Mouse (Mus musculus) hindbrain, embryonic 13.5 days (tissue): ENCODE results near the gene E2f8. TPM values are rescaled to one million over a fixed set of nuclear protein-coding genes. Genes with fewer than 3 reads are reported as not detected.
A peak's percentile ranks its signal among the peaks of the same experiment; 100 is the strongest.

Experiments used
- ATAC-seq: fragments of 200-750 bp; cut with Nextera tagmentation; 2 replicates; pipeline ENCODE4 v1.8.0; 2017; ENCODE audit warnings: moderate TSS enrichment; ENCODE audit not compliant: low FRiP score
- H3K27ac ChIP-seq: fragments of 300-500 bp; sonication (generic); 2 replicates; pipeline ENCODE4 v1.5.1; 2015; ENCODE audit warnings: inconsistent platforms, mild to moderate bottlenecking, moderate library complexity
- H3K27me3 ChIP-seq: fragments of 300-500 bp; sonication (generic); 2 replicates; pipeline ENCODE4 v1.6.1; 2015; ENCODE audit warnings: mild to moderate bottlenecking, inconsistent platforms
- H3K36me3 ChIP-seq: fragments of 300-500 bp; sonication (generic); 2 replicates; pipeline ENCODE4 v1.6.1; 2015; ENCODE audit warnings: mild to moderate bottlenecking, inconsistent platforms
- H3K4me1 ChIP-seq: fragments of 300-500 bp; sonication (generic); replicated peaks from 2 replicates; pipeline ENCODE4 v1.6.1; 2015; ENCODE audit warnings: inconsistent platforms
- H3K4me2 ChIP-seq: fragments of 300-500 bp; sonication (generic); 2 replicates; pipeline ENCODE4 v1.6.1; 2015; ENCODE audit warnings: inconsistent platforms, mild to moderate bottlenecking, moderate library complexity
- H3K4me3 ChIP-seq: fragments of 300-500 bp; sonication (generic); 2 replicates; pipeline ENCODE4 v1.5.1; 2015; ENCODE audit warnings: mild to moderate bottlenecking, inconsistent platforms
- H3K9ac ChIP-seq: fragments of 300-500 bp; sonication (generic); 2 replicates; pipeline ENCODE4 v1.6.1; 2015; ENCODE audit warnings: mild to moderate bottlenecking, inconsistent platforms
- H3K9me3 ChIP-seq: fragments of 300-500 bp; sonication (generic); 2 replicates; pipeline ENCODE4 v1.6.1; 2016; ENCODE audit warnings: inconsistent platforms
- WGBS: fragments of 180-500 bp; shearing (Covaris S2); methylation state at CpG from one replicate; pipeline ENCODE4 v1.1.7; 2015; 5-methylcytosine and 5-hydroxymethylcytosine counted together
- polyA plus RNA-seq: library from polyadenylated mRNA; unstranded; fragments of >200 nt; fragmentation: Nextera tagmentation; extraction: Ambion mirVana; gene quantifications from 2 replicates; pipeline ENCODE4 v1.2.1, GENCODE M21; 2015

Gene E2f8
- 3.4 and 4.0 TPM in 2 replicates for polyA plus RNA-seq

DNA sequence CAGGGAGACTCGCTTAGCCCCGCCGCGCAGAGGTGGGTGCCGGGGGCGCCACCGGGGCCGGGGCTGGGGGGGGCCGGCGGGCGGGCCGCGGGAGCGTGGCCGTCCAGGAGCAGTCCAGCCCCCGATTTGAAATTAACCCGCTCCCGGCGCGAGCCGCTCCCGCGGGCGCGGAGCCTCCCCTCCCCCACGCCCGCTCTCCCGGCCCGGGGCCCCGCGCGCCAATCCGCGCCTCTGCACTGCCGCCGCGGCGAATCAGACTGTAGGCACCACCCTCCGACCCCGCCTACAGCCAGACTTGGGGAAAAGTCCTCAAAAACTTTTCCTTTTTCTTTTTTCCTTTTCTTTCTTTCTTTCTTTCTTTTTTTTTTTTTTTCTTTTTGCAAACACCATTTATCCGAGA lies at the start of gene E2f8:
Gene E2f8 (minus strand): TSS at position 111 of the 400 bp plus-strand sequence.
- Histone ChIP-seq H3K4me3 (peak within 1 kb of the TSS; percentile 69), H3K27ac (0 out of 2 replicates have a peak within 1 kb of the TSS, but pooled peaks have one; percentile 30), H3K27me3 (peaks cover 46% of the 10 kb centered on the region), H3K9me3 (no peaks in the 10 kb centered on the region), H3K9ac (peak within 1 kb of the TSS; percentile 68), H3K4me2 (peak within 1 kb of the TSS; percentile 100), H3K4me1 (peaks cover 24% of the 10 kb centered on the region), H3K36me3 (no peaks in the 10 kb centered on the region)
- peak; percentile 71 for ATAC-seq
- 1% methylated on average over 31 of the region's 41 CpGs for WGBS

DNA sequence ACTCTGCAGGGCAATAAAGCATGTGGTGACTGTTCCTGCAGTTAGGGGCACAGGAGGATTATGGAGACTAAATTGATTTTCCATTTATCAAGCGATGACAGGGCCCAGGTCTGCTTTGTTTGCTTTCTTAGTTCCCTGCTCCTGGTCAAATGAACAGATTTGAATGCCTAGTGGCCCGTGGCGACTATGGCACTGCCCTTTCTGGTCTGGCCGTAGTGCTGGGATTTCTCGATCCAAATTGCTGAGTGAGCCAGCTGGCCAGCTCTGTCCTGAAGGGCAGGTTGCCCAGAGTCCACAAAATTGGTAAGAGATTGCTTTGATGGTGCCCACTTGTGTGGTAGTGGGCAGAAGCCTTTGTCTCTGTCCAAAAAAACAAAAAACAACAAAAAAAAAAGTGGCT lies 49.0 kb upstream of the E2f8 start:
- no peak overlapping the region for H3K27ac ChIP-seq
- peaks cover 21% of the 10 kb centered on the region; the same call in 1 of the 2 replicates for H3K27me3 ChIP-seq
- no peak overlapping the region for H3K4me2 ChIP-seq
- H3K9me3 ChIP-seq: no peaks in the 10 kb centered on the region
- no peak overlapping the region for H3K4me3 ChIP-seq
- H3K4me1 ChIP-seq: peaks cover 12% of the 10 kb centered on the region
- ATAC-seq: 0 out of 2 replicates have a peak, but pooled peaks have one; percentile 13
- no peaks in the 10 kb centered on the region for H3K36me3 ChIP-seq
- no peak overlapping the region for H3K9ac ChIP-seq
- WGBS: 24% methylated on average over 5 of the region's 5 CpGs

DNA sequence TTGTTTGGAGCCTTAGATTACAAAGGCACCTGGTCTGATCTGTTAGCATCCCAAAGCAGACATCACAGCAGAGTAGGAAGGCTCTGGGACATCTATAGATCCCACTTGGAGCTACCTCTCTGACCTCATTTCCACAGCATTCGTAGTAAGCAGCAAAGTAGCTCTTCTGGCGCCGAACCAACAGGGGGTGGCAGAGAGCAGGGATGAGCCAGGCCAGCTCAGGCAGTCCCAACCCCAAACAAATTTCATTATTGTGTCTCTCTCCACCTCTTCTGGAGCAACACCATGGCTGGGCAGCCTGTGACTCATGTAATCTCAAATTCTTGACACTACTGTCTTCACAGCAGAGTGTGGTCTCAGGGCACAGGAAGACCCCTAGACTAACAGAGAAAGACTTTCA lies 47.0 kb upstream of the E2f8 start:
- peak; percentile 23; the same call in 1 of the 2 replicates for ATAC-seq
- Histone ChIP-seq H3K27me3 (peaks cover 7% of the 10 kb centered on the region; the same call in 1 of the 2 replicates), H3K4me2 (no peak overlapping the region), H3K4me3 (no peak overlapping the region), H3K9me3 (no peaks in the 10 kb centered on the region), H3K9ac (no peak overlapping the region), H3K36me3 (no peaks in the 10 kb centered on the region), H3K4me1 (peaks cover 14% of the 10 kb centered on the region), H3K27ac (no peak overlapping the region)
- WGBS: 11% methylated on average over 3 of the region's 3 CpGs

GRCm38 (mm10) chr7:48925214-48925613 lies 43.8 kb upstream of the E2f8 start:
- Histone ChIP-seq H3K9me3 (no peaks in the 10 kb centered on the region), H3K4me2 (no peak overlapping the region), H3K9ac (no peak overlapping the region), H3K4me3 (no peak overlapping the region), H3K36me3 (no peaks in the 10 kb centered on the region), H3K4me1 (peaks cover 15% of the 10 kb centered on the region), H3K27me3 (peaks cover 4% of the 10 kb centered on the region; the same call in 1 of the 2 replicates), H3K27ac (no peak overlapping the region)
- 91% methylated on average over 3 of the region's 3 CpGs for WGBS
- ATAC-seq: no peak

DNA sequence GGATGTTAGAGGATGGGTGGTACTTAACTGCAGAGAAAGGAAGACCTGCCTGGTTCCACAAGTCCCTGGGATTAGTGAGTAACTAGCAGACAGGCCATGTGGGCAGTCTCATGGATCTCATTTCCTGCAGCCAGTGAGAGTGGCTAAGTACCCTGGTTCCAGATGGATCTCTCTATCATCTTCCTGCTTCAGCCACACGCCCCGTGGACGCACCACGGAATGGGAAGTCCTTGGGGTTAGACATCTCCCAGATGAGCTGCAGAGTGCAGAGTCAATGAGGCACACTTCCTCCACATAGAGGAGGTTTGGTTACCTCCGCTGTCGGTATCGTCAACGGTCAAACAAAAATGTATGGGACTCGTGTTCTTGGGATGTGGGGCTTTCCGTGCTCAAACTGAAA lies 42.2 kb upstream of the E2f8 start:
- Histone ChIP-seq H3K27ac (no peak overlapping the region), H3K9me3 (no peaks in the 10 kb centered on the region), H3K4me3 (no peak overlapping the region), H3K4me1 (peaks cover 11% of the 10 kb centered on the region), H3K27me3 (peaks cover 10% of the 10 kb centered on the region), H3K36me3 (no peaks in the 10 kb centered on the region), H3K4me2 (no peak overlapping the region), H3K9ac (no peak overlapping the region)
- WGBS: 82% methylated on average over 10 of the region's 10 CpGs
- no peak for ATAC-seq

- Histone ChIP-seq H3K9ac (no peak overlapping the region), H3K4me1 (peaks cover 43% of the 10 kb centered on the region), H3K36me3 (no peaks in the 10 kb centered on the region), H3K27ac (no peak overlapping the region), H3K27me3 (peaks cover 25% of the 10 kb centered on the region), H3K9me3 (no peaks in the 10 kb centered on the region), H3K4me2 (no peak overlapping the region), H3K4me3 (no peak overlapping the region)
- ATAC-seq: no peak
- WGBS: 14% methylated on average over 11 of the region's 11 CpGs
Measured at GRCm38 (mm10) chr7:48918389-48918788, 37.0 kb upstream of the E2f8 start.

- Histone ChIP-seq H3K9ac (no peak overlapping the region), H3K36me3 (no peaks in the 10 kb centered on the region), H3K4me1 (peaks cover 39% of the 10 kb centered on the region), H3K4me2 (no peak overlapping the region), H3K27ac (no peak overlapping the region), H3K9me3 (no peaks in the 10 kb centered on the region), H3K27me3 (peaks cover 25% of the 10 kb centered on the region), H3K4me3 (no peak overlapping the region)
- WGBS: 7% methylated on average over 5 of the region's 5 CpGs
- no peak for ATAC-seq
Measured at GRCm38 (mm10) chr7:48917988-48918387, 36.6 kb upstream of the E2f8 start.

- H3K27me3 ChIP-seq: peaks cover 25% of the 10 kb centered on the region
- no peak overlapping the region for H3K9ac ChIP-seq
- H3K36me3 ChIP-seq: no peaks in the 10 kb centered on the region
- 22% methylated on average over 5 of the region's 5 CpGs for WGBS
- H3K4me1 ChIP-seq: peaks cover 34% of the 10 kb centered on the region
- H3K27ac ChIP-seq: no peak overlapping the region
- H3K9me3 ChIP-seq: no peaks in the 10 kb centered on the region
- no peak for ATAC-seq
- no peak overlapping the region for H3K4me3 ChIP-seq
- no peak overlapping the region for H3K4me2 ChIP-seq
Measured at GRCm38 (mm10) chr7:48917463-48917862, 36.1 kb upstream of the E2f8 start.

DNA sequence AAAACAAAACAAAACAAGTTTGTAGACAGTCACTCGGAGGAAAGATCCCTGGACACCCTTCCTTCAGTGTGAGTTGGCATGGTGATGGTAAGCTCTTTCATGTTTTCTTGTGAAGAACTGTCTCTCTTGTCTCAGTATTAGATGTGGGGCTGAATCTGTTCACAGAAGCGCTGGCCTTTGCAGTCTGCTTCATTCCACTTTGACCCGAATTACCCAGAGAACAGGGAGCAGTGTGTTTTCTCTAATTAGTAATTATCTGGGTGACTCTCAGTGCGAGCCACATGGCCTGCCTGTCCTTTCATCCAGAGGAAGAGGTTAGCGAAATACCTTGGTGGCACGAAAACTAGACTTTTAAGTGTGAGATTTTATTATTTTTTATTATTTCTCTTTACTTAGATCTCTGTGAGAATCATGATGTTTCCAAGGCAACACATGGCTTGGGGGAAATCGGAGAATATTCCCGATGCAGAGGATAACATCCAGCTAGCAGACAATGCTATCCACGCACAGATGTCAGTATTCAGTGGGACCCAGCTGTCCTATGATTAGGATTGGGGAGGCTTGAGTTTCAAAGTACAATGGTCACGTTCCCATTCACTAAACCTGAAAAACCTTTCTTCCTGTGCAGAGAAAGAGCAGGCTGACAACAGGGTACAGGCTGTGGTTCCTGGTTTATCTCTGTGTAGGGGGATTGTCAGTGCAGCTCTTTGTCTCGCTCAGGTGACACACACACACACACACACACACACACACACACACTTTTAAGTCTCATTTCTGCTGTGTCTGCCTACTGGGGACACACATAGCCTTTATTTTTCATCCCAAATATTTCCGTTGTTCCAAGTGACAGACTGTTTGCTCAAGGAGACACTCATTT lies 33.5 kb upstream of the E2f8 start:
- Histone ChIP-seq H3K27me3 (peaks cover 25% of the 10 kb centered on the region), H3K27ac (no peak overlapping the region), H3K9ac (no peak overlapping the region), H3K4me1 (peaks cover 44% of the 10 kb centered on the region), H3K4me3 (no peak overlapping the region), H3K9me3 (no peaks in the 10 kb centered on the region), H3K36me3 (no peaks in the 10 kb centered on the region), H3K4me2 (no peak overlapping the region)
- WGBS: 43% methylated on average over 12 of the region's 12 CpGs
- ATAC-seq: peak; percentile 58

DNA sequence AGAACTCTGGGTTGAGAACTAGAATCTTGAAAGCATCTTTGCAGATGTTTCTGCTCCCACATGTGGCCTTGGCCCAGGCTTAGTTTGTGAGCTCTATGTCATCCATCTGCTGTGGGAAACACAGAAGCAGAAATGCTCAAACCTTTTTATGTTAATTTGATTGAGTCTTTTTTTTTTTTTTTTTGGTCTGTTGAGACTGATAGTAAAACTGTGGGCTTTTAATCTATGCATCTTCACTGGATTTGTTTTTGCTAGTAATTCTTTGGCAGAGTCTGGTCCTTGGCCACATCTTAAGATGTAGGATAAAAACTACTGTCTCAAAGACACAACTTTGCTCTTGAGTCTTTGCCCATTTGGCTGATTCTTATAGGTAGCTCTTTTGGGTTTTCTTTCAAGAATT lies 29.8 kb upstream of the E2f8 start:
- H3K9me3 ChIP-seq: no peaks in the 10 kb centered on the region
- H3K4me2 ChIP-seq: no peak overlapping the region
- H3K9ac ChIP-seq: no peak overlapping the region
- no peak for ATAC-seq
- H3K4me1 ChIP-seq: peaks cover 37% of the 10 kb centered on the region
- H3K4me3 ChIP-seq: no peak overlapping the region
- H3K27me3 ChIP-seq: no peaks in the 10 kb centered on the region
- no peak overlapping the region for H3K27ac ChIP-seq
- no peaks in the 10 kb centered on the region for H3K36me3 ChIP-seq

DNA sequence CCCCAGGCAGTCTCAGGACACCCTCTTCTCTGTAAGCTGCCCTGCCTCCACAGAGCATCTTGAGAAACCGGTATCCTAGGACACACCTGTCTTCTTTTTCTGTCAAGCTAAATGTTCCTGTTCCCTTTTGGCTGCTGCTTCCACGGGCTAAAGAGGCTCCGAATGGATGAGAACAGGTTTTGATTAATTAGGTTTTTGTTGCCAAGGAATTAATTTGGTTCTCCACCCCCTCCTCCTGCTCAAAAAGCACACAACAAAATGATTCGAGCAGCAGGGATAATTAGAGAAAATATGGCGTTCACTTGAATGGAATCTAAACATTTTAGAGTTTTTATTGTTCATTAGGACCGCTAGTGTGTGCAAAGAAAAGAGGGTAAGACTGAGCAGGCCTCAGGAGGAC lies 28.9 kb upstream of the E2f8 start:
- peak overlapping the region; percentile 55; the same call in 1 of the 2 replicates for H3K27ac ChIP-seq
- WGBS: 45% methylated on average over 6 of the region's 6 CpGs
- no peak for ATAC-seq

DNA sequence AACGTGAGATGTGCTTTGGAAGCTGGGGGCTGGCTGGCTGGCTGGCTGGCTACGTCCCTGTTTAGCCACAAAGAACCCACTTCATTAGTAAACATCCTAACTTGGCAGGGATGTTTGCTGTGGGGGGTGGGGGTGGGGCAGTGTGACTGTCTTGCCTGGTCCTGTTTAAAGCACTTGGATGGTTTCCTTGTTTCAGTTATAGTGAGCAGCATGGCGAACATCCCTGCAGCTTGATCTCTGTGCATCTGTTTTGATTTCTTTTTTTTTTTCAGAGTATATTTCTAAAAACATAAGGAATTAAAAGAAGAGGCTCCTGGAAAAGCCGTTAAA lies 27.9 kb upstream of the E2f8 start:
- Histone ChIP-seq H3K4me2 (no peak overlapping the region), H3K4me3 (no peak overlapping the region), H3K9ac (no peak overlapping the region), H3K27me3 (0 out of 2 replicates have a peak, but pooled peaks cover 6% of the 10 kb centered on the region), H3K27ac (no peak overlapping the region), H3K4me1 (peaks cover 20% of the 10 kb centered on the region), H3K36me3 (no peaks in the 10 kb centered on the region), H3K9me3 (no peaks in the 10 kb centered on the region)
- ATAC-seq: no peak
- 58% methylated on average over 4 of the region's 4 CpGs for WGBS

More for the DNA sequence above, 28.9 kb upstream of the E2f8 start:
- Histone ChIP-seq H3K27me3 (0 out of 2 replicates have a peak, but pooled peaks cover 3% of the 10 kb centered on the region), H3K4me2 (no peak overlapping the region), H3K9me3 (no peaks in the 10 kb centered on the region), H3K9ac (no peak overlapping the region), H3K36me3 (no peaks in the 10 kb centered on the region), H3K4me1 (peaks cover 28% of the 10 kb centered on the region), H3K4me3 (no peak overlapping the region)
